Mouse (Mus musculus) forelimb bud, embryonic 11.5 days (tissue): ENCODE data around the gene Aff3.

ENCODE experiments used
- DNase-seq: peaks from one replicate; pipeline ENCODE4 v3.0.0-alpha.2; 2012; ENCODE audit warnings: low read depth, low spot score

Gene Aff3

GRCm38 (mm10) chr1:38239516-38239915, 425.2 kb downstream of the Aff3 start:
- DNase-seq: no peak

- DNase-seq: no peak
Observed at GRCm38 (mm10) chr1:38237831-38238230, 426.9 kb downstream of the Aff3 start.

- no peak for DNase-seq
Observed at GRCm38 (mm10) chr1:38237027-38237787, 427.5 kb downstream of the Aff3 start.

- no peak for DNase-seq
Observed at GRCm38 (mm10) chr1:38233121-38233520, 431.6 kb downstream of the Aff3 start.

GRCm38 (mm10) chr1:38230041-38230440, 434.7 kb downstream of the Aff3 start:
- DNase-seq: no peak

GRCm38 (mm10) chr1:38228806-38229205, 435.9 kb downstream of the Aff3 start:
- DNase-seq: no peak

- no peak for DNase-seq
Observed at GRCm38 (mm10) chr1:38225166-38225565, 439.6 kb downstream of the Aff3 start.

GRCm38 (mm10) chr1:38222160-38222559, 442.6 kb downstream of the Aff3 start:
- no peak for DNase-seq

- no peak for DNase-seq
Observed at GRCm38 (mm10) chr1:38221431-38221830, 443.3 kb downstream of the Aff3 start.

- DNase-seq: peak; percentile 26
Observed at GRCm38 (mm10) chr1:38217912-38218795, 446.6 kb downstream of the Aff3 start.

- DNase-seq: peak; percentile 41
Observed at GRCm38 (mm10) chr1:38217098-38217497, 447.7 kb downstream of the Aff3 start.

GRCm38 (mm10) chr1:38213377-38213776, 451.4 kb downstream of the Aff3 start:
- DNase-seq: no peak

- no peak for DNase-seq
Observed at GRCm38 (mm10) chr1:38212386-38212785, 452.4 kb downstream of the Aff3 start.

- DNase-seq: peak; percentile 52
Observed at GRCm38 (mm10) chr1:38202475-38203183, 462.1 kb downstream of the Aff3 start.

GRCm38 (mm10) chr1:38201796-38202195, 463.0 kb downstream of the Aff3 start:
- DNase-seq: no peak

- DNase-seq: no peak
Observed at GRCm38 (mm10) chr1:38199669-38200635, 464.8 kb downstream of the Aff3 start.

- DNase-seq: no peak
Observed at GRCm38 (mm10) chr1:38198393-38199029, 466.2 kb downstream of the Aff3 start.

- DNase-seq: no peak
Observed at GRCm38 (mm10) chr1:38197145-38197682, 467.5 kb downstream of the Aff3 start.

- DNase-seq: no peak
Observed at GRCm38 (mm10) chr1:38195721-38196120, 469.0 kb downstream of the Aff3 start.

GRCm38 (mm10) chr1:38186227-38186545, 478.6 kb downstream of the Aff3 start:
- DNase-seq: no peak
